ENCODE assay signal across 9 mouse cellular contexts in genomic region chr5:124452494-124453228, GRCm38 (mm10). TPM values are rescaled to one million over a fixed set of nuclear protein-coding genes. Genes with fewer than 3 reads are reported as not detected.
DNase-seq lines count a peak whose midpoint lies in the region; ATAC-seq and TF ChIP-seq lines count a peak whose summit lies in the region.
"Had no signal": no experiment of that assay in that cellular context is flagged by ENCODE, and none has a peak within 500 bp of the region (broad histone marks: within the 10 kb centered on the region; RNA-seq: fewer than 3 reads in every experiment).

No protein-coding gene starts in this region.

- H3K36me3 ChIP-seq in forebrain, embryonic 12.5 days (replicated peaks), result peaks cover 96% of the 10 kb centered on the region
- peaks cover 26% of the 10 kb centered on the region for H3K36me3 ChIP-seq in forebrain, embryonic 11.5 days (ENCODE audit: control insufficient read depth, insufficient read depth, low read length)
- H3K36me3 ChIP-seq in liver, embryonic 11.5 days (ENCODE audit: control insufficient read depth, insufficient read depth, low read length), result peaks cover 76% of the 10 kb centered on the region
- H3K36me3 ChIP-seq in hindbrain, postnatal 0 days (ENCODE audit: insufficient read depth, low read length), result peaks cover 67% of the 10 kb centered on the region
- peaks cover 58% of the 10 kb centered on the region for H3K36me3 ChIP-seq in stomach, embryonic 15.5 days

- H3K9me3 ChIP-seq in forebrain, embryonic 12.5 days, result no peaks in the 10 kb centered on the region
- H3K9me3 ChIP-seq in forebrain, embryonic 11.5 days (ENCODE audit: control insufficient read depth, low read length), result no peaks in the 10 kb centered on the region
- H3K9me3 ChIP-seq in liver, embryonic 11.5 days (ENCODE audit: control insufficient read depth, low read length), result no peaks in the 10 kb centered on the region
- H3K9me3 ChIP-seq in hindbrain, postnatal 0 days (ENCODE audit: low read length), result no peaks in the 10 kb centered on the region
- H3K9me3 ChIP-seq in stomach, embryonic 15.5 days, result no peaks in the 10 kb centered on the region

- ATAC-seq in forebrain, embryonic 12.5 days (ENCODE audit: low FRiP score), result no peak
- ATAC-seq in forebrain, embryonic 11.5 days (replicated peaks; ENCODE audit: low FRiP score), result no peak
- ATAC-seq in liver, embryonic 11.5 days (replicated peaks; ENCODE audit: low FRiP score), result no peak
- ATAC-seq in hindbrain, postnatal 0 days, result 0 out of 2 replicates have a peak, but pooled peaks have one; percentile 10
- ATAC-seq in stomach, embryonic 15.5 days (ENCODE audit: insufficient read depth, low FRiP score, low read depth), result no peak
- no peak for ATAC-seq in erythroid progenitor cell, adult 5-6 weeks (replicated peaks; ENCODE audit: low FRiP score, poor library complexity, severe bottlenecking)

- WGBS in forebrain, embryonic 12.5 days, result 86% methylated on average over 15 of the region's 15 CpGs
- WGBS in forebrain, embryonic 11.5 days, result 81% methylated on average over 15 of the region's 15 CpGs
- WGBS in liver, embryonic 11.5 days, result 83% methylated on average over 15 of the region's 15 CpGs
- 69% methylated on average over 15 of the region's 15 CpGs for WGBS in hindbrain, postnatal 0 days
- 75% methylated on average over 15 of the region's 15 CpGs for WGBS in stomach, embryonic 15.5 days

- no peak overlapping the region for H3K4me2 ChIP-seq in forebrain, embryonic 12.5 days
- H3K4me2 ChIP-seq in forebrain, embryonic 11.5 days (ENCODE audit: low read depth, low read length, severe bottlenecking), result no peak overlapping the region
- H3K4me2 ChIP-seq in liver, embryonic 11.5 days, result no peak overlapping the region
- peak overlapping the region; percentile 6; the same call in 1 of the 2 replicates for H3K4me2 ChIP-seq in hindbrain, postnatal 0 days (ENCODE audit: low read depth, low read length)
- H3K4me2 ChIP-seq in stomach, embryonic 15.5 days, result no peak overlapping the region
- H3K4me2 ChIP-seq: lung, embryonic 14.5 days had no signal

- H3K27me3 ChIP-seq in forebrain, embryonic 12.5 days, result no peaks in the 10 kb centered on the region
- no peaks in the 10 kb centered on the region for H3K27me3 ChIP-seq in forebrain, embryonic 11.5 days (ENCODE audit: control insufficient read depth, insufficient read depth, low read length)
- no peaks in the 10 kb centered on the region for H3K27me3 ChIP-seq in liver, embryonic 11.5 days (replicated peaks; ENCODE audit: control insufficient read depth, insufficient read depth, low read length)
- no peaks in the 10 kb centered on the region for H3K27me3 ChIP-seq in hindbrain, postnatal 0 days (ENCODE audit: insufficient read depth, low read length)
- no peaks in the 10 kb centered on the region for H3K27me3 ChIP-seq in stomach, embryonic 15.5 days (replicated peaks)

- no peaks in the 10 kb centered on the region for H3K4me1 ChIP-seq in forebrain, embryonic 12.5 days
- no peaks in the 10 kb centered on the region; the same call in 1 of the 2 replicates for H3K4me1 ChIP-seq in forebrain, embryonic 11.5 days (replicated peaks; ENCODE audit: control insufficient read depth, insufficient read depth, low read length)
- H3K4me1 ChIP-seq in liver, embryonic 11.5 days (replicated peaks; ENCODE audit: control insufficient read depth, insufficient read depth, low read length), result peaks cover 31% of the 10 kb centered on the region
- no peaks in the 10 kb centered on the region for H3K4me1 ChIP-seq in hindbrain, postnatal 0 days (ENCODE audit: insufficient read depth, low read length)
- H3K4me1 ChIP-seq in stomach, embryonic 15.5 days, result peaks cover 38% of the 10 kb centered on the region

- peak overlapping the region; percentile 36; the same call in 1 of the 2 replicates for H3K27ac ChIP-seq in forebrain, embryonic 12.5 days
- H3K27ac ChIP-seq in forebrain, embryonic 11.5 days (ENCODE audit: low read depth, low read length), result no peak overlapping the region
- no peak overlapping the region; the same call in 1 of the 2 replicates for H3K27ac ChIP-seq in liver, embryonic 11.5 days (ENCODE audit: low read depth, low read length)
- H3K27ac ChIP-seq in hindbrain, postnatal 0 days, result peak overlapping the region; percentile 75
- H3K27ac ChIP-seq in stomach, embryonic 15.5 days, result peak overlapping the region; percentile 67

- TF ChIP-seq CTCF in hindbrain, postnatal 0 days (IDR thresholded peaks at IDR 0.05; ENCODE audit: low read depth), result no peak

- H3K9ac ChIP-seq in forebrain, embryonic 12.5 days, result no peak overlapping the region
- H3K9ac ChIP-seq in forebrain, embryonic 11.5 days (ENCODE audit: low read length), result no peak overlapping the region
- H3K9ac ChIP-seq in liver, embryonic 11.5 days (ENCODE audit: low read depth, low read length), result peak overlapping the region; percentile 17; the same call in 1 of the 2 replicates
- H3K9ac ChIP-seq in hindbrain, postnatal 0 days (replicated peaks; ENCODE audit: low read length), result no peak overlapping the region
- H3K9ac ChIP-seq in stomach, embryonic 15.5 days, result no peak overlapping the region
- H3K9ac ChIP-seq: lung, embryonic 14.5 days had no signal

- H3K4me3 ChIP-seq in forebrain, embryonic 12.5 days (replicated peaks), result no peak overlapping the region
- no peak overlapping the region for H3K4me3 ChIP-seq in forebrain, embryonic 11.5 days (ENCODE audit: low read depth, low read length)
- no peak overlapping the region for H3K4me3 ChIP-seq in liver, embryonic 11.5 days (ENCODE audit: low read depth, low read length)
- H3K4me3 ChIP-seq in hindbrain, postnatal 0 days (ENCODE audit: low read length), result no peak overlapping the region
- no peak overlapping the region for H3K4me3 ChIP-seq in stomach, embryonic 15.5 days (replicated peaks)

- no peak for DNase-seq in forebrain, embryonic 11.5 days (ENCODE audit: low spot score)
- DNase-seq in liver, embryonic 11.5 days (ENCODE audit: low spot score), result no peak
- DNase-seq in liver, result no peak
- no peak for DNase-seq in hindbrain, postnatal 0 days (ENCODE audit: low spot score)
- no peak for DNase-seq in urinary bladder, postnatal 36 days (ENCODE audit: low spot score in 2 of 2)
- DNase-seq: lung, embryonic 14.5 days had no signal

RNA-seq across cellular contexts. Expression of gene Kmt5a, which starts 12.9 kb away (rescaled TPM):
- polyA plus RNA-seq in forebrain, embryonic 12.5 days (2016; fragmentation: Nextera tagmentation; extraction: Ambion mirVana), result 41.9 and 59.7 TPM in 2 replicates
- polyA plus RNA-seq in forebrain, embryonic 11.5 days (2014; fragmentation: Nextera tagmentation; extraction: Ambion mirVana), result 120 and 133 TPM in 2 replicates
- 132 and 145 TPM in 2 replicates for polyA plus RNA-seq in liver, embryonic 11.5 days (2014; fragmentation: Nextera tagmentation; extraction: Ambion mirVana)
- total RNA-seq in hindbrain, postnatal 0 days (2014; rRNA removed), result 28.0 and 48.5 TPM in 2 replicates
- polyA plus RNA-seq in hindbrain, postnatal 0 days (2015; fragmentation: Nextera tagmentation; extraction: Ambion mirVana), result 17.2 and 20.5 TPM in 2 replicates
- 92.6 and 104 TPM in 2 replicates for polyA plus RNA-seq in stomach, embryonic 15.5 days (2015; fragmentation: Nextera tagmentation; extraction: Ambion mirVana)
- total RNA-seq in erythroid progenitor cell, adult 5-6 weeks (2015; ENCODE audit: low replicate concordance), result 307 and 377 TPM in 2 replicates
- total RNA-seq in erythroid progenitor cell, adult 5-6 weeks (2017; ENCODE audit: low replicate concordance), result 344 and 488 TPM in 2 replicates

RNA-seq across cellular contexts. Expression of gene Rilpl2, which starts 25.5 kb away (rescaled TPM):
- polyA plus RNA-seq in forebrain, embryonic 12.5 days (2016; fragmentation: Nextera tagmentation; extraction: Ambion mirVana), result 18.6 and 20.4 TPM in 2 replicates
- polyA plus RNA-seq in forebrain, embryonic 11.5 days (2014; fragmentation: Nextera tagmentation; extraction: Ambion mirVana), result 20.7 and 22.1 TPM in 2 replicates
- polyA plus RNA-seq in liver, embryonic 11.5 days (2014; fragmentation: Nextera tagmentation; extraction: Ambion mirVana), result 18.7 and 19.8 TPM in 2 replicates
- total RNA-seq in hindbrain, postnatal 0 days (2014; rRNA removed), result 25.6 and 38.8 TPM in 2 replicates
- 33.2 and 34.8 TPM in 2 replicates for polyA plus RNA-seq in hindbrain, postnatal 0 days (2015; fragmentation: Nextera tagmentation; extraction: Ambion mirVana)
- 31.5 and 32.0 TPM in 2 replicates for polyA plus RNA-seq in stomach, embryonic 15.5 days (2015; fragmentation: Nextera tagmentation; extraction: Ambion mirVana)
- total RNA-seq in erythroid progenitor cell, adult 5-6 weeks (2015; ENCODE audit: low replicate concordance), result 7.1 and 7.9 TPM in 2 replicates
- total RNA-seq in erythroid progenitor cell, adult 5-6 weeks (2017; ENCODE audit: low replicate concordance), result 5.3 and 7.0 TPM in 2 replicates

RNA-seq across cellular contexts. Expression of gene Sbno1, which starts 26.9 kb away (rescaled TPM):
- 102 and 109 TPM in 2 replicates for polyA plus RNA-seq in forebrain, embryonic 12.5 days (2016; fragmentation: Nextera tagmentation; extraction: Ambion mirVana)
- 87.3 and 92.8 TPM in 2 replicates for polyA plus RNA-seq in forebrain, embryonic 11.5 days (2014; fragmentation: Nextera tagmentation; extraction: Ambion mirVana)
- 75.2 and 86.4 TPM in 2 replicates for polyA plus RNA-seq in liver, embryonic 11.5 days (2014; fragmentation: Nextera tagmentation; extraction: Ambion mirVana)
- total RNA-seq in hindbrain, postnatal 0 days (2014; rRNA removed), result 30.4 and 35.9 TPM in 2 replicates
- 71.0 and 73.6 TPM in 2 replicates for polyA plus RNA-seq in hindbrain, postnatal 0 days (2015; fragmentation: Nextera tagmentation; extraction: Ambion mirVana)
- polyA plus RNA-seq in stomach, embryonic 15.5 days (2015; fragmentation: Nextera tagmentation; extraction: Ambion mirVana), result 77.3 and 81.5 TPM in 2 replicates
- total RNA-seq in erythroid progenitor cell, adult 5-6 weeks (2015; ENCODE audit: low replicate concordance), result 43.6 and 59.9 TPM in 2 replicates
- total RNA-seq in erythroid progenitor cell, adult 5-6 weeks (2017; ENCODE audit: low replicate concordance), result 84.5 and 106 TPM in 2 replicates

RNA-seq across cellular contexts. Expression of gene Snrnp35, which starts 30.3 kb away (rescaled TPM):
- polyA plus RNA-seq in forebrain, embryonic 12.5 days (2016; fragmentation: Nextera tagmentation; extraction: Ambion mirVana), result 32.0 and 33.1 TPM in 2 replicates
- 14.3 and 17.3 TPM in 2 replicates for polyA plus RNA-seq in forebrain, embryonic 11.5 days (2014; fragmentation: Nextera tagmentation; extraction: Ambion mirVana)
- 13.6 and 14.0 TPM in 2 replicates for polyA plus RNA-seq in liver, embryonic 11.5 days (2014; fragmentation: Nextera tagmentation; extraction: Ambion mirVana)
- total RNA-seq in hindbrain, postnatal 0 days (2014; rRNA removed), result 4.0 and 17.2 TPM in 2 replicates
- 13.9 and 17.3 TPM in 2 replicates for polyA plus RNA-seq in hindbrain, postnatal 0 days (2015; fragmentation: Nextera tagmentation; extraction: Ambion mirVana)
- 22.5 and 25.0 TPM in 2 replicates for polyA plus RNA-seq in stomach, embryonic 15.5 days (2015; fragmentation: Nextera tagmentation; extraction: Ambion mirVana)
- 1.7 and 7.9 TPM in 2 replicates for total RNA-seq in erythroid progenitor cell, adult 5-6 weeks (2015; ENCODE audit: low replicate concordance)
- total RNA-seq in erythroid progenitor cell, adult 5-6 weeks (2017; ENCODE audit: low replicate concordance), result 9.0 TPM in 1 of 2 replicates, not detected in the other

Comparison
In these comparisons a context has a peak if more than half of its experiments do, and no peak if none do; other contexts are left out.
1. H3K27ac ChIP-seq: peak in forebrain, embryonic 12.5 days (single experiment), hindbrain, postnatal 0 days (single experiment) and stomach, embryonic 15.5 days (single experiment); none in forebrain, embryonic 11.5 days (single experiment) and liver, embryonic 11.5 days (single experiment).